Mouse (Mus musculus) left cerebral cortex, adult 2 months (tissue): ENCODE data around the gene Slain2. TPM values are rescaled to one million over a fixed set of nuclear protein-coding genes. Genes with fewer than 3 reads are reported as not detected.

Experiments
- DNase-seq, 2 experiments: peaks; one replicate each; pipeline ENCODE4 v3.0.0; 2021 to 2022; ENCODE audit warnings: low spot score in 2 of 2, mixed read lengths in 1 of 2; ENCODE audit errors: extremely low spot score in 1 of 2
- H3K27ac ChIP-seq: fragments of 200-600 bp; 2 replicates; pipeline ENCODE4 v1.8.1; 2022
- H3K4me3 ChIP-seq: fragments of 200-600 bp; 2 replicates; pipeline ENCODE4 v1.8.1; 2022
- CTCF ChIP-seq: fragments of 200-600 bp; IDR thresholded peaks from 2 replicates; pipeline ENCODE4 v1.8.1; 2022; ENCODE audit warnings: antibody characterized with exemption, mild to moderate bottlenecking, moderate library complexity
- intact Hi-C: fragments of 180-260 bp; cut with DNase I; formaldehyde crosslinking; loops from one replicate; pipeline ENCODE4 v1.15.1; 2025
- total RNA-seq, 2 experiments: library from RNA; stranded (reverse); gene quantifications; 2 replicates each; pipeline ENCODE4 v1.2.3; 2021

Gene Slain2
- total RNA-seq, 2 experiments from 2014 or later = 27.6 to 29.4 TPM

DNA sequence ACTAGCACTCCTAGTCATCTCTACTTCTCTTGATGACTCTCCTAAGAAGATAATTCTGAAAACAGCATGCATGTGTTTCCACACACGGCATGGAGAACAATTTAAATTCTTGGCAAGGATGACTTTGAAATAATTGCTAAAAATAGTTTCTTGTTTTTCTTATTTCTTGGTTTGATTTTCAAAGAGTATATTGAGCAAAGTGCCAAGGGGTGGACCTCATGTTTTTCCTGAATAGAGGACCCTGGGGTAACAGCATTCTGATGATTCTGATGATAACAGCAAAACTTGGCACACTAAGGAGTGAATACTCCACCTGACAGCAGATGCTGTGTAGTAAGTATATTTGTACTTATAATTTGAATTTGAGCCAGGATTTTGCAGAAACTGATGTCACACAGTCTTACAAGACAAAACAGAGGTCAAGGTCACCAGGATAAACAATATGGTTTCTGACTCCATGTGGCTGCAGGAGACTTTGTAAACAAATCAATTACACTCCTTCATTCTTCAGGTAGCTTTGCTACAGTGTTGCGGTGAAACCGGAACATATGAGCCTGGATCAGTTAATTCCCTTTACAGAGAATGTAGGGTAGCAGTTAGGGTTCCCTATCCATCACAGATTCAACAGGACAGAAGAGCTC is 11.1 kb upstream of the Slain2 start:
- no peak overlapping the region for H3K4me3 ChIP-seq
- no peak overlapping the region for H3K27ac ChIP-seq
- no peak for DNase-seq
- no peak for TF ChIP-seq CTCF
- intact Hi-C loops = no loop called here

GRCm38 (mm10) chr5:72904903-72905790 is 9.0 kb upstream of the Slain2 start:
- H3K27ac ChIP-seq = no peak overlapping the region
- no peak overlapping the region for H3K4me3 ChIP-seq
- intact Hi-C loops = no loop called here
- no peak for TF ChIP-seq CTCF
- no peak for DNase-seq

GRCm38 (mm10) chr5:72907402-72907801 is 6.7 kb upstream of the Slain2 start:
- intact Hi-C loops = no loop called here
- no peak overlapping the region for H3K4me3 ChIP-seq
- no peak for TF ChIP-seq CTCF
- no peak overlapping the region for H3K27ac ChIP-seq
- DNase-seq = no peak

DNA sequence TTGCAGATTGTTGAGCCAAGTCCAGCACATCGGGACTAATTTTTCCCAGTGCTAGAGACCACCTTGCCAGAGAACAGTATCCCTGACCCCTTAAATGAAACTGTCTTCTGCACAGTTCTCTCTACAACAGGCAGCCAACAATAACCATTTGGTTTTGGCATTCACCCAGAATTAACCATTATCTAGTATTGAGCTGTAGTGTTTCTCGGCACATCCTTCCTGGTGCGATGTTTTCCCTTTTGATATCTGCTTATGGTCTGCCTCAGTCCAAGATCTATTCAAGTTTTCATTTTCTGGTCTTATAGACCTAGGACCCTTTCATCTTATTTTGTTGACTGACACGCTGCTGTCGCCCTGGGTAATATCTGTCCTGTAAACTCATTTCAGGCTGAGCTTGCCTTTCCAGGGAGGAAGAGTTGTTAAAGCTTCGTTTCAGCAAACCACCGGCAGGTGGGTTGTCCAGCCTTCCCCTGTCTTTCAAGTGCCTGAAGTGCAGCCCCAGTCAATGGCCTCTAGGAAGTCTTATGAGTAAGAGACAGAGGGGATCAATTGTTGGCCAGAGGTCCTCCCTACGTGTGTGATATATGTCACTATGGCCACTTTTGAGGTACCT is 5.7 kb upstream of the Slain2 start:
- intact Hi-C loops = no loop called here
- no peak for DNase-seq
- no peak for TF ChIP-seq CTCF
- Histone ChIP-seq H3K4me3 (no peak overlapping the region), H3K27ac (no peak overlapping the region)

- Histone ChIP-seq H3K27ac (no peak overlapping the region), H3K4me3 (no peak overlapping the region)
- DNase-seq = no peak
- no peak for TF ChIP-seq CTCF
- intact Hi-C loops = no loop called here
Measured at GRCm38 (mm10) chr5:72909363-72909762, 4.7 kb upstream of the Slain2 start.

DNA sequence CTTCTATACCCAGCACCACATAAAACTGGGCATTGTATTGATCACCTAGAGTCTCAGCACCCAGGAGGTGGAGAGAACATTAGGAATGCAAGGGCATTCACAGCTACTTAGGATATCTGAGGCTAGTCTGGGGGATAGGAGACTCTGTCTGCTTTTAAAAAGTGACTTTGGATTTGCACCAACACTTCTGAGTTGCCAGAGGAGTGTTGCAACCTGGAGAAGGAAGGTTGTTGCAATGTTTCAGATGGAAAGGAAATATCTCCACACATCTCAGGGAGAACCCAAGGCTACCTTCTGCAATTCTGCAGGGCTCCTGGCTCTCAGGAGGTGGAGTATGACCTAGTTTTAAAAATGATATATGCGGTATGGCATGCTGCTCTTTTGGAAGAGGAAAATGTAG is 3.7 kb upstream of the Slain2 start:
- intact Hi-C loops = loop anchor here (10.0 kb wide), 1 partner anchor 356 kb away; the partner anchor contains the start of gene Nfxl1
- DNase-seq = no peak
- Histone ChIP-seq H3K27ac (no peak overlapping the region), H3K4me3 (no peak overlapping the region)
- no peak for TF ChIP-seq CTCF

DNA sequence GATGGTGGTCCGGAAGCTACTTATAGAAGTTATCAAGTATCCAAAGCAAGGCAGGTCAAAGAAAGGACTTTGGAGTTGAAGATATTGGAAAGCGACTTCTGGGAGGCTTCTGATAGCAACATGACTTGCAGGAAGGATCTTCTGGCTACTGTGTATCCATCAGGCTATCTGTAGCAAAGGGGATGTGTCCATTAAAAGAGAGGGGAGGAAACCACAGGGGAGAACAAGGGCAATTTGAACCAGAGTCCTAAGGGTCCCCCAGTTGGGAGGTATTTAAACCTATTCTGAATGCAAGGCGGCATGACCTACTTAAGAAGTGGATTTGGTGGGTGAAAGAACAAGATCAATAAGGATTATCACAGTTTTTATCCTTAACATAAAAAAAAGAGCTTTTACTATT is 2.8 kb upstream of the Slain2 start:
- H3K4me3 ChIP-seq = no peak overlapping the region
- intact Hi-C loops = loop anchor here (10.0 kb wide), 1 partner anchor 356 kb away; the partner anchor contains the start of gene Nfxl1
- no peak for DNase-seq
- TF ChIP-seq CTCF = no peak
- H3K27ac ChIP-seq = no peak overlapping the region

- TF ChIP-seq CTCF = no peak
- peak; percentile 16 to 28 for DNase-seq
- intact Hi-C loops = loop anchor here (10.0 kb wide), 1 partner anchor 360 kb away; the partner anchor contains the start of gene Nfxl1
Measured at GRCm38 (mm10) chr5:72914633-72915561, 793 bp downstream of the Slain2 start.

GRCm38 (mm10) chr5:72916048-72916447 is 1.9 kb downstream of the Slain2 start:
- Histone ChIP-seq H3K27ac (no peak overlapping the region; the same call in 1 of the 2 replicates), H3K4me3 (peak overlapping the region; percentile 71)
- no peak for TF ChIP-seq CTCF
- intact Hi-C loops = loop anchor here (10.0 kb wide), 1 partner anchor 361 kb away; the partner anchor contains the start of gene Nfxl1
- no peak for DNase-seq

More at GRCm38 (mm10) chr5:72914633-72915561, 793 bp downstream of the Slain2 start:
- H3K27ac ChIP-seq = peak overlapping the region; percentile 97
- peak overlapping the region; percentile 71 for H3K4me3 ChIP-seq

DNA sequence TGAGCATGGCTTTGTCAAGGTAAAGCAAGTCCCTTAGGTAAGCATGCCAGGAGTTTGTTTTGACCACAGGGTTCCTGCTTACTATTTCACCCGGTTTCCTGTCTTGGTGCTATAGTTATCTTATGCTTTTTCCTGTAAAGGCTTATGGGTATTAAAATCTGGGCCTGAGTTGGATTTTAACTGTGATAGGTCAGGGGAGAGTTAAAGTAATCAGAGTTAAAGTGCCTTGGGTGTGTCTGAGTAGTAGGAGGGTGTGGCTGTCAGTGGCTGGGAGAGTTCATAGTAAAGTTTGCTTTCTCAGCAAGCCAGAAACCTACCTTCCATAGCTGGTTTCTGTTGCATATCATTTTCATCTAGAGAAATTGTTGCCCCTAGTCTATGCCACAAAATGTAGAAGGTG is 2.7 kb downstream of the Slain2 start:
- intact Hi-C loops = loop anchor here (10.0 kb wide), 1 partner anchor 362 kb away; the partner anchor contains the start of gene Nfxl1
- no peak overlapping the region for H3K4me3 ChIP-seq
- H3K27ac ChIP-seq = no peak overlapping the region
- no peak for TF ChIP-seq CTCF
- DNase-seq = no peak

DNA sequence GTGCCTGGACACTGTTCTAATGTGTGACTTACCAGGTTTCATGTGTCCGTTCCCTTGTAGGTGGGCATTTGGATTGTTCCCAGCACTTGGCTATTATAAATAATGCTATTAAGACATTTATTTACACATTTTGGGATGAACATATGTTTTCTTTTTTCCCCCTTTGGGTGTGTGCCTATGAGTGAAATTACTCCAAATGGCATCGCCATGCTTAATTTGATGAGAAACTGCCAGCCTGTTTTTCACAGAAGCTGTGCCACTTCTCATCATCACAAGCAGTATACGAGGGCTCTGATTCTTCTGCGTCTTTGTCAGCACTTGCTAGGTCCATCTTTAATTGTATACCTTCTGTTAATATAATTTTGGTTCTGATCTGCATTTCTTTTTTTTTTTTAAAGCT is 6.3 kb downstream of the Slain2 start:
- Histone ChIP-seq H3K27ac (no peak overlapping the region), H3K4me3 (no peak overlapping the region)
- no peak for TF ChIP-seq CTCF
- no peak for DNase-seq
- intact Hi-C loops = no loop called here
